Mouse (Mus musculus) lung, postnatal 4 days (tissue): Measurements from ENCODE around the gene Neurl4.
"Not testable (repeated sequence)": the region's sequence is repeated elsewhere in the genome, so short reads cannot be mapped to it uniquely, and the experiment has no call there.

Source experiments
- DNase-seq, 2 experiments: peaks; one replicate each; pipeline ENCODE4 v3.0.0; 2021

Gene Neurl4

DNA sequence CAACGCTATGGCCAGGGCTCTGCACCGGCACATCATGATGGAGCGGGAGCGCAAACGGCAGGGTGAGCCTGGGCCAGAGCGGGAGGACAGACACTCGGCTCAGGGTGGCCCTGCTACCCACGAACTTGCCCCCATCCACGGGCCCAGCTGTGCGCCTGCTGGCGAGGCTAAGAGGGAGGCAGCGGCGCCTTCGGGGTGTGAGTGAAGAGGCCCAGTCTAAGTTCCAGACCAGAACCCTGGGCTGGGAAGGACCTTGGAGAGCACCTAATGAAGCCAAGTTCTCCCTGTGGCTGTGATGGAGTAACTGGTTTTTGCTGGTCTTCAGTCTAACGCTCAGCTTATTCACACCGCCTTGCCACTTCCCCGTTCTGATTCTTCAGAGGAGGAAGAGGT is 13.5 kb downstream of the Neurl4 start:
- DNase-seq, result no peak

DNA sequence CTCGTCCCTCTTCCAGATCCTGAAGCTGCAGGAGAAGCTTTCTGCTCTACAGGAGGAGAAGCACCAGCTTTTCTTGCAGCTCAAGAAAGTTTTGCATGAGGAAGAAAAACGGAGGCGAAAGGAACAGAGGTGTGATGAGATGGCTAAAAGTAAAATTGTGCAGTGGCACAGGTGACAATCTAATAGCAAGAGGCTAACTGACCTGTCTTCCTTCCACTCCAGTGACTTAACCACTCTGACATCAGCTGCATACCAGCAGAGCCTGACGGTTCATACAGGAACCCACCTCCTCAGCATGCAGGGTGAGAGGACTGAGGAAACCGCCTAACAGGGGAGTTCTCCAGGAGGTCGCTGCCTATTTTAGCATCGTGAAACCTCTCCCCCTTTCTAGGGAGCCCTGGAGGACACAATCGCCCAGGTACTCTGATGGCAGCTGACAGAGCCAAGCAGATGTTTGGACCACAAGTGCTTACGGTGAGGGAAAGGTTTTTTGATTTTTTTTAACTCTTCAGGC is 14.1 kb downstream of the Neurl4 start:
- DNase-seq, result no peak

DNA sequence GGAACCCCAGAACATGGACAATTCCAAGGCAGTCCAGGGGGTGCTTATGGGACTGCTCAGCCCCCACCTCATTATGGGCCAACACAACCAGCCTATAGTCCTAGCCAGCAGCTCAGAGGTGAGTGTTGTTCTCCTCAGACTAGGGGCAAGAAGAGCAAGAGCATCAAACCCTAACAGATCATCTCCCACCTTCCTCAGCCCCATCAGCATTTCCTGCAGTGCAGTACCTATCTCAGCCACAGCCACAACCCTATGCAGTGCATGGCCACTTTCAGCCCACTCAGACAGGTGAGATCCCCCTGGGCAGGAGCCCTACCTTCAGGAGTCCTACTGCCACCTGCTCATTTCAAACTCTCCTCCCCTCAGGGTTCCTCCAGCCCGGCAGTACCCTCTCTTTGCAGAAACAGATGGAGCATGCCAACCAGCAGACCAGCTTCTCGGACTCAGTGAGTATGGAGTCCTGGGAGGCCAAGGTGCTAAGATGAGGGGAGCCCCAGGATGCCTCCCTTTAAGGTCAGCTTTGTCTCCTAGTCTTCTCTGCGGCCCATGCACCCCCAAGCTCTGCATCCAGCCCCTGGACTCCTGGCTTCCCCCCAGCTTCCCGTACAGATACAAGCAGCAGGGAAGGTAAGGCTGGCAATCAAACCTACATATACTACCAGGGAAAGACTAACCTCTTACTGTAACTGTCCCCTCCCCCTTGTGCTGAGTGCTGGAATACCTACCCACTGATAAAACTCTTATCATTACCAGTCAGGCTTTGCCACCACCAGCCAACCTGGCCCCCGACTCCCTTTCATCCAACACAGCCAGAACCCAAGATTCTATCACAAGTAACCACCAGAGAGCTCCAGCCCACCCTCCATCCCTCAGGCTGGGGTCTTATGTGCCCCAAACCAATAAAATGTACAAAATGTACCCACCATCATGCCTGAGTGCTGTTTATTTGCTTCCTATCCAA is 15.1 kb downstream of the Neurl4 start:
- no peak for DNase-seq

DNA sequence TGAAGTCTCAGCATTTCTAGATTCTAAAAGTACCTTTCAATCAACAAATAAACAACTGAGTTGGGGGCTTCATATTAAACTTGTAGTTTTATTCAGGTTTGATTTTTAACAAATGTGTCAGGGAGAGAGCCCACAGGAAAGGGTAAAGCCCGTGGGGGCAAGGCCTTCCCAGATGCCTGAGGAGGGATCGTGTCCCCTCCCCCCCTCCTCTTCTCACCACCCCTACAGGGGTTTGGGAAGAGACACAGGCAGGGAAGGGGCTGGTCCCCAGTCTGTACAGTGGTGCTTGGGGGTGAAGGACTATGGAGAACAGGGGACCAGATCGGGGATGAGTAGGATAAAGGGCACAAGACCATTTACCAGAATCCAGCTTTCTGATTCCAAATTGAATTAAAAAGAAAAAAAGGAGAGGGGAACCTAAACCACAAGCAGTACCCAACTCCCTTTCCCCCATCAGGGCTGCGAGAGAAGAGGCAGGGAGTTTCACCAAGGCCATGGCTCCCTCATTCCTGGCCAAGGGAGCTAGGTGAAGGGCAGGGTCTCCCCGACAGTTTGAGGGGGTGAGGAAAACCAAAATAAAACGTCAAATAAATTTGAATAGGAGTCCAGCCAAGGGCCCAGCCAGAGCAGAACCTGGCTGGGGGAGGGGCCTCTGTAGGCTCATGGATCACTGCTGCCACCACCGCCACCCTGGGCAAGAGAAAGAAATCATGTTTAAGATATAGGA is 15.9 kb downstream of the Neurl4 start:
- DNase-seq, result not testable (repeated sequence)

DNA sequence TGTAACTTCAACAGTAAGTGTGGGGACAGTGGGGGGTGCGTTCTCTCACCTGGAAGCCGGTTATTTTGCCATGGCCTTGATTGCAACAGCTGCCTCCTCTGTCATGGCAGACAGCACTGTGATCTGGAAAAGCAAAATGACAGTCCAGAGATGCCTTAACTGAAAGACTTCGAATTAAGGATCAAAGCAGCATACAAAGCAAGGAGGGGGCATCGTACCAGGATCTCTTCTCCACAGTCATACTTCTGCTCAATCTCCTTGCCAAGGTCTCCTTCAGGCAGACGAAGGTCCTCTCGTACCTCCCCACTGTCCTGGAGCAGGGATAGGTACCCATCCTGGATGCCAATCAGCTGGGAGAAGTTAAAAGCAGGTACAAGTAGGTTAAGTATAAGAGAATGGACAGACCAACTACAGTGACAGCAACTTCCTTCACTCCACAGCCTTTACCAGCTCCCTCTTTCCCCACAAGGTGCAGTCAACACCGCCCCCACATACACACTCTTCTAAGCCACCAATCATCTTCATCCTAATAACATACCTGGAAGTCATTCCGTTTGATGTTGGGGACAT is 16.6 kb downstream of the Neurl4 start:
- no peak for DNase-seq

DNA sequence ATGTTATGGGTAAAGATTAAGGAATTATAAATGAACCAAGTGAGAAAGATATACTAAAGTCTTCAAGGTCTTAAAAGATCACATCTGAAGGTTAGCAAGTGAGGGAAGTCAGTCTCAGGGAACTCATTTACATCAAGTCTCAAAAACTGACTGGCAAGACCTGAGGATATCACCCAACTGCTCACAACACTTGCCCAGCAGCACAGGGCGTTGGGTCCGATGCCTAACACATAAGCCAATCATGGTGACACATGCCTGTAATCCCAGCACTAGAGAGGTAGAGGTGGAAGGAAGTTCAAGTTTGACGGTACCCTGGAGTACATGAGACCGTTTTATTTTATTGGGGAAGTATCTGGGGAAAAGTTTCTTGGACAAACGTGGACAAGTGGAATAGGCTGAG is 17.2 kb downstream of the Neurl4 start:
- DNase-seq, result no peak

DNA sequence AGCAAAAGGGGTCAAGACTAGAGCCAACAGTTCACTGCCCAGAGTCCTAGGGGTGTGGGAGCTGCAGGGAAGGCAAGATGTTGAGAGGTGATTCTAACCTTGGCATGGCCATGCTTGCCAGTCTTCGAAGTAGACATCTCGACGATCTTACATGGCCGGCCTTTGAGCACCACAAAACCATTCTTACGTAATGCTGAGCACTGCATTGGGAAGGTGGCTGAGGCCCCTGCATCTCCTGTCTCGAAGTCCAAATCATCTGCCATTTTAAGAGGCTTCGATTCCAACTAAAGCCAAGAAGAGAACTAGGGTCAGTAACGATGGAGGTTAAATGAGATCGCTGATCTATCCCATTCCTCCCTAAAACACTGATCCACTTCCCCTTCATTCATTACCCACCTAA is 18.2 kb downstream of the Neurl4 start:
- no peak for DNase-seq

DNA sequence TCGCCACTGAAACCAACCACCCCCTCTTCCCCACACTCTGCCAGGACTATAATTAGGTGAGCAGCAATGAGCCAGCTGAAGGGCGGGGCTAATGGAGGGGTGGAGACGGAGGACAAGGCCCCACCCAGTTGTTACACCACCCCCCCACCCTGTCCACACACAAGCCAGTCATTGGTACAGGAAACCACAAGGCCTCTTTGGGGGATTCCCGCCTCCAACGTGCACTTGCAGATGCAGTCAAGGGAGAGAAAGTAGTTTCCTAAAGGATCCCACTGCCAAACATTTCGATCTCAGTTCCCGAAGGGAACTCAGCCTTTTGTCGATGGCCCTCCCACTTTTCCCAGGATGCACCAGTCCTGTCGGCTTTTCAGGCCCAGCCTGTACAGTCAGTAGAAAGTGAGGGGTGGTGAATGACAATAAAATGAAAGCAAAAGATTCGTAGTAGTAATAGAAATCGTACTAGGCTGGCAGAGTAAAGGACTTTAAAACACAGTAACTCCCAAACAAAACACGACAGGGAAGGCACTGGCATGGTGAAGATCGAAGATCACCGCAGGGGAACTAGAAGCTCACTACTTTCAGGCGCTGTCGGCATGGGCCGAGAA is 18.9 kb downstream of the Neurl4 start:
- DNase-seq, result peak; percentile 86 to 88

DNA sequence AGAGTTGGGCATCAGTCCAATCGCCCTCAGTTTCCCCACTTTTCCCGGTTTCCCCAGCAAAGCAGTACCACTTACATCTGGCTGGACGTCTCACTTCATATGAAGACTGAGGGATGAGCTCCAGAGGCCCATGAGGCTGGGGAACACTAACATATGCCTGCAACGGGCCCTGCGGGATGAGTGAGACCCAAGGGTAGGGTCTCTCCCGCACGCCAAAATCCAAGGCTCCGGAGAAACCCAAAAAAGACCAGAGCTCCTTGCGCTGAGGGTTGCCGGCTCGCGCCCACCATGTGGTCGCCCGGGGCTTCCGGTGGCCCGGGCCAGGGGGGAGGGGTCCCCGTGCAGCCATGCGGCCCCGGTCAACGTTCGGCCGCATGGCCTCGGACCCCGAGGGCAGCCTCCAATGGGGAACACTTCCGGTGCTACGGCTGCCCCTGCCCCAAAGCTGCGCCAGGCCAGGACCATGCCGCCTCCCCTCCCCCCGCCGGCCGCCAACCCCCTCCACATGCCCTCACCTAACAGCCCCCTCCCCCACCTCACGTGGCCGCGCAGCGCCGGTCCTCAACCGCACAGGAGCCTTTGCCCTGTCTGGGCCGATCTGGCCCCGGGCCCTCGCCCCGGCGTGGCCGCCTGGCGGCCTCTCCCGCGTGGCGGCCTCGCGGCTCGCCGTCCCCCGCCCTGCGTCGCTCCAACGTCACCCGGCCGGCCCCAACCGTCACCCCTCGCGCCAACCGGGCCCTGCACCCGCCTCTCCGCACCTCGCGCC is 19.6 kb downstream of the Neurl4 start:
- no peak for DNase-seq

DNA sequence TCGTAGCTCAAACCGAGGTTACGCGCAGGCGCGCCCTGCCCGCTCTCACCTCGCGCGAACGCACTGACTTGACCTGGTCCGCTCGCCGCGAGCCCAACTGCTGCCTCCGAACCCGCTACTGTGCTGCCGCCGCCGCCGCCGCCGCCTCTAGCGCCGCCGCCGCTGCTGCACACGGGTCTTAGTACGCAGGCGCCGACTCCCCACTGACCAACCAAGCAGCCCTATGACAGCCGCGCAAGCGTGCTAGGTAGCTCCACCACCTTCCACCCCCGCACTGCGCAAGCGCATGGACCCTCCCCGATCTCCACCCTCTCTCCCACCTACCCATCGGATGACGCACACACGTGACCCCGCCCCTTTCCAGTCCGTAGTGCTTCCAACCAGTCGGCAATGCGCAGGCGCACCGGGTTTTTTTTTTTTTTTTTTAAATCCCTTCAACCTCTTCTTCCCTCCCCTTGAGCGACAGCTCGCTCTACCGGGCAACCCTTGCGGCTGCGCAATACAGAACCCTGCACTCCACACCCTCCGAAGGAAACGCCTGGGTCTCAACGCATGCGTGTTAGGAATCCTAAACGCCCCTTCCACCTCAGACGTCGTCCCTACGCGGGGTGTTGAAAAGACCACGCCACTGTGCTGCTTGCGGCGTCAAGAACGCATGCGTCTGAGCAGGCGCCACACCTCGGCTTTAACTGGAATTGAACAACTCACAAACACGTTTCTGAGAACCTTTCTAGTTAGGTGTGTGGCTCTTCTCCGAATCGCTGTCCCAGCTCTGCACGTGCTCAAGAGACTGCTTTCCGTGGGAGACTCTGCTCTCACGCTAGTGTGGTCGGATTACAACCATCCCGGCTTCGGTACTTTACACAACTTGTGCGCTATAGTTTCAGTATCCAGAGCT is 20.5 kb downstream of the Neurl4 start, which contains the start of gene Eif5a:
Eif5a (minus strand) TSS at position 845 of the 898 bp plus-strand sequence.
- peak; percentile 100 for DNase-seq

DNA sequence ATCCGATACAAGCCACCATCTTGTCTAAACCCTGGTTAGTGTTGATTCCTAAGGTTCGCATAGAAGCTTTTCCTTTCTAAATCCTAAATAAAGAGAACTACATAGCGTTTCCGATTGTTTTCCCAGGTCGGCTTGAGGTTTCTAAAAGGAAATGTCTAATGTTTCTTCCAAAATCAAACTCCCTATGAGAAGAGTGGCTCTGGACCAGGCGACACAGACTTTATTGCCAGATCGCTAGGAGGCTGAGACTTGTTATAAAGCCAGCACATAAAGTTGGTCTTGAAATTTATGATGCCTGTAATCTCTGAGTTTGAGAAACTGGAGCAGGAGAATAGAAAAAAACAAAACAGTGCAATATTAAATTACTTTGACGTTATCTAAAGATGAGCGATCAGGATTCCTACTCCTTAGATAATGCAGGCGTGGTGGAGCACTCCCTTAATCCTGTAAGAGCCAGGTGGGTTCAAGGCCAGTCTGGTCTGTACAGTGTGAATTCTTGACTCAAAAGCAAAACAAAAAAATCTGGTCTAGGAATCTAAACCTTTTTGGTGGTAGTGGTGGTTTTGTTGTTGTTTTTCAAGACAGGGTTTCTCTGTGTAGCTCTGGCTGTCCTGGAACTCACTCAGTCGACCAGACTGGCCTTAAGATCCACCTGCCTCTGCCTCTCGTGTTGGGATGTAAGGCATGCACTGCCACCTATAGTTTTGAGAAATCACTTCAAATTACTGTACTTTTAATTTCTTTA is 21.3 kb downstream of the Neurl4 start:
- peak in 1 of 2 experiments; percentile 16 for DNase-seq

DNA sequence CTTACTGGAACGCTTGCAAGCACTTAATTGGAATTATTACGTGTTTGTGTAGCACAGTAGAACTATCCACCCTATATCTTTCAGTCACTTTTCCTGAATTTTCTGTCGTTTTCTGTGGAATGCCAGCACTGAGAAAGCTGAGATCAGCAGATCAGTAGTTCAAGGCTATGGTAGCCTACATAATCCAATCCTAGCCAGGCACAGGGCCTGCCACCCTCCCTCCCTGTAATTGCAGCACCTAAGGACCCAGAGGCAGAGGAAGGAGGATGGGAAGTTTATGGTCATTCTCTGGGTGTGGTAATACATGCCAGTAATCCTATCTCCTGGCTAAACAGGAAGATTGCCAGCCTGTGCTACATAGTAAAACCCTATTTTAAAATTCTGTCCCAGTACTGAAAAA is 21.9 kb downstream of the Neurl4 start:
- DNase-seq, result peak in 1 of 2 experiments; percentile 17

DNA sequence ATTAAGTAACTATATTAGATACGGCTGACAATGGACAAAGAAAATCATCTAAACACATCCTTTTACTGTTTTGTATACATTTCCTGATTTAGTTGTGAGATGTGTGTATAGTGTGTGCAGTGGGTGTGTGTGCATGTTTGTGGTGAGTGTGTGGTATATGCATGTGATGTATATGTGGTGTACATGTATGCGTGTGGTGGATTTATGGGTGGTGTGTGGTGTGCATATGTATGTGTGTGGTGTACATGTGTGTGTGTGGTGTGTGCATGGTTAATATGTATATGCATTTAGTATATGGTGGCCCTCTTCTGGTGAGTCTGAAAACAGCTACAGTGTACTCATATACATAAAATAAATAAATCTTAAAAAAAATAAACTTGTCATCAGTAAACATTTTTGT is 26.6 kb downstream of the Neurl4 start:
- no peak for DNase-seq

DNA sequence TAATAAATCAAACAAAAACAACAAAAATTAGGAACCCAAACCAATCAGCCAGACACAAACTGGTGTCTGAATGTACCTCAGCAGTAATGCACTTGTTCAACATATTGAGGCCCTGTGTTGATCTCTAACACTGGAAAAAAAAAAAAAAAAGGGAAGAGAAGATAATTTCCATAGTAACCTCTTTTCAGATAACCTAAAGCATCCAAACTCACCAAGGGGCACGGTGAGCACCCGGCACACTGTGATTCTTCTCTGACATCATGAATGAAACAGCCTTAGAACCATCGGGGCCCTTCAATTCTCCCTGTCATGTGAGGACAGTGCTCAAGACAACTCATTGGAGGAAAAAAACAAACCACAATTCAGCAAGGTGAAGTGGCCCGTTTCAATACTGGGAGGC is 28.8 kb downstream of the Neurl4 start:
- no peak for DNase-seq

DNA sequence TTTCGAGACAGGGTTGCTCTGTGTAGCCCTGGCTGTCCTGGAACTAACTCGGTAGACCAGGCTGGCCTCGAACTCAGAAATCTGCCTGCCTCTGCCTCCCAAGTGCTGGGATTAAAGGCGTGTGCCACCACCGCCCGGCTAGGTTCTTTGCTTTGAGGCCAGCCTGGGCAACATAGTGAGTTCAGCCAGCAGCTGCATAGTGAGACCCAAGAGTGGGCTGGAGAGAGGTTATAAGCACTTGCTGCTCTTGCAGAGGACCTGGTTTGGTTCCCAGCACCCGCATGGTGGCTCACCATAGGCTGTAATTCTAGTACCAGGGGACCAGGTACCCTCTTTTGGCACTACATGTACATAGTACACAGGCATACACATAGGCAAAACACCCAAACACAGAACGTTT is 29.3 kb downstream of the Neurl4 start:
- DNase-seq, result not testable (repeated sequence)

DNA sequence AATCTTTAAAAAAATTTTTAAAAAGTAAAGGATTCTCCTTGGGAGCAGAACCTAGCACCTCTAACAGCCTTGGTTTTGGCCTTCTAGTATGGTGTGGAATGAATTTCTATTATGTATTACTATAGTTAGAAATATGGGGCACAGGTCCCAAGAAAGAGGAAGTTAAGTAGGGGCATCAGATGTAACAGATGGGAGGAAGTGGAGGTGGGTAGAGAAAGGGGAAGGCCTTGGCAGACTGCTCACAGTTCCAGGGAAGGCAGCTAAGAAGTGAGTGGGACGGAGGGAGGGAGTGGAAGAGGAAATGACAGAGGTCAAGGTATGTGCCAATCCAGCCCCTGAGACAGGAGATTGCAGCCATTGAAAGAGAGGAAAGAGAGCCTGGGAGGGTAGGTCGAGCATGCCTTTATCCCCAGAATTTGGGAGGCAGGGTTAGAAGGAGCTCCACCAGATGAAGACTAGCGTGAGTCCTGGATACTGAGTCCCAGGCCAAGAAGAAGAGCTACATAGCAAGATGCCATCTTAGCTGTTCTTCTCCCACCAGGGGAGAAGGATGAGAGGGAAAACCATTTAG is 30.2 kb downstream of the Neurl4 start:
- peak in 1 of 2 experiments; percentile 41 for DNase-seq

DNA sequence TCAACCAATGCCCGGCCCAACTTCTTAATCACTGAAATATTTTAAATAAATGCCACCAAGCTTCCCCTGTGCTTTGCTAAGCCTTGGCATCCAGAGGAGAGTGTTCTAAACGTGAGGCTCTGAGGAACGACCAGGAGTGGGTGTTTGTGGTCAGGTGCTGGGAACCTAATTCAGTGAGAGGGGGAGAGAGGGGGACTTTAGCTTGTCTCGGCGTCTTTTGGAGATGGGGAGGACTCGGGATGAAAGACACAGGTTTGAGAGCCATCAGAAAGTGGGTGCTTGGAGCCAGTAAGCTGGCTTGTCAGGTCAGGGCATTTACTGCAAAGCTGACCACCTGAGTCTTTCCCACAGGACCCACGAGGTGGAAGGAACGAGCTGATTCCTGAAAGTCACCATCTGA is 30.9 kb downstream of the Neurl4 start:
- no peak for DNase-seq

DNA sequence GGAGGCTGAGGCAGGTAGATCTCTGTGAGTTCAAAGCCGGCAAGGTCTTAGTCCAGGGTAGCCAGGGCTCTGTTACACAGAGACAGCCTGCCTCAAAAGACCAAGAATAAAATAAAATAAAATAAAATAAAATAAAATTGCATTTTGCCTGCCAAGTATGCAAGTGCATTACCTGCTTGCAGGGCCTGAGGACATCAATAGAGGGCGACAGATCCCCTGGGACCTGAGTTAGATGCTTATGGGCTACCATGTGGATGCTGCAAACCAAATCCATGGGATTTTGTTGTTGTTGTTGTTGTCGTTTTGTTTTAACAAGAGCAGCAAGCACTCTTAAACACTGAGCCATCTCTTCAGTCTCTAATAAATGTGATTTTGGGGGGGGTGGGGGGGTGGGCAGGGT is 31.4 kb downstream of the Neurl4 start:
- no peak for DNase-seq

DNA sequence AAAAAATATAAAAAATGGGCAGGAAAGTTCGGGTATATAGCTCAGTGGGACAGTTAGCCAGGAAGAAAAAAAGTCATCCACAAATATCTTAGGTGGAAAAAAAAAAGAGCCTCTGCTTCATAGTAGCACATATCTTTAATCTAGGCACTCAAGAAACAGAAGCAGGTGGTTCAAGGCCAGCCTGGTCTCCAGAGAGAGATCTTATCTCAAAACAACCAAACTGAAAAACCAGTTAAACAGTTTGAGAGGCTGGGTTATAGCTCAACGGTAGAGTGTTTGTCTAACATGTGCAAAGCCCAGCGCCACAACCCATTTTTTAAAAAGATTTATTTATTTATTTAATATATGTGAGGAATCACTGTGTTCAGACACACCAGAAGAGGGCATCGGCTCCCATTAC is 32.2 kb downstream of the Neurl4 start:
- no peak for DNase-seq

DNA sequence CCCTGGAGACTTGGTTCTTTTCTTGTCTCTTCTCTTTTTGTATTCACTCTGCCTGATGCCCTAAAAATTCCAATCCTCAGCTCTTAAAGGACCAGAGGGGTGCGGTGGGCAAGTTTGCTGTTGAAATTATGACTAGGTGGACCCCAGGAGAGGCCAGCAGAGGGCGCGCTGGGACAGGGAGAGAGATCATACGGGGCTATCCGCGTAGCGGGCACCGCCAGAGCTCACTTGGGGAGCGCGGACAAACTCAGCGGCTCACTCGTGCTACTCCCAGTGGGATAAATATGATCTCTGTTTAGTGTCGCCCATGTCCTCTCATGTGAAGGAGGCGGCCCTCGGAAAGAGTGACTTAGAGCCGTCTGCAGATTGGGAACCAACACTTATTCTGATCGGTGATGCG is 33.3 kb downstream of the Neurl4 start:
- DNase-seq, result peak; percentile 90 to 95
